Mouse (Mus musculus) kidney, embryonic 16.5 days (tissue): ENCODE measurements around the gene Prl7a1. TPM values are rescaled to one million over a fixed set of nuclear protein-coding genes. Genes with fewer than 3 reads are reported as not detected.

Experiments used
- ATAC-seq: fragments of 200-750 bp; cut with Nextera tagmentation; 2 replicates; pipeline ENCODE4 v1.8.0; 2017; ENCODE audit warnings: moderate TSS enrichment; ENCODE audit not compliant: low FRiP score, low TSS enrichment
- H3K27ac ChIP-seq: fragments of 300-500 bp; sonication (generic); 2 replicates; pipeline ENCODE4 v1.5.1; 2014; ENCODE audit warnings: low read length
- H3K27me3 ChIP-seq: fragments of 300-500 bp; sonication (generic); 2 replicates; pipeline ENCODE4 v1.6.1; 2014; ENCODE audit warnings: low read length, control low read depth, mixed read lengths; ENCODE audit not compliant: insufficient read depth
- H3K36me3 ChIP-seq: fragments of 300-500 bp; sonication (generic); 2 replicates; pipeline ENCODE4 v1.6.1; 2014; ENCODE audit warnings: low read length, control low read depth, mixed read lengths; ENCODE audit not compliant: insufficient read depth
- H3K4me1 ChIP-seq: fragments of 300-500 bp; sonication (generic); 2 replicates; pipeline ENCODE4 v1.6.1; 2014; ENCODE audit warnings: low read length, control low read depth, mixed read lengths; ENCODE audit not compliant: insufficient read depth
- H3K4me2 ChIP-seq: fragments of 300-500 bp; sonication (generic); replicated peaks from 2 replicates; pipeline ENCODE4 v1.6.1; 2014; ENCODE audit warnings: low read depth, low read length
- H3K4me3 ChIP-seq: fragments of 300-500 bp; sonication (generic); 2 replicates; pipeline ENCODE4 v1.5.1; 2014; ENCODE audit warnings: mild to moderate bottlenecking, low read length
- H3K9ac ChIP-seq: fragments of 300-500 bp; sonication (generic); replicated peaks from 2 replicates; pipeline ENCODE4 v1.6.1; 2014; ENCODE audit warnings: low read length
- H3K9me3 ChIP-seq: fragments of 300-500 bp; sonication (generic); 2 replicates; pipeline ENCODE4 v1.6.1; 2016; ENCODE audit warnings: low read length, control low read depth
- WGBS: fragments of 180-500 bp; shearing (Covaris S2); extraction: QIAGEN DNeasy Blood & Tissue Kit; methylation state at CpG from one replicate; pipeline ENCODE4 v1.1.7; 2014; 5-methylcytosine and 5-hydroxymethylcytosine counted together
- polyA plus RNA-seq: library from polyadenylated mRNA; unstranded; fragments of >200 nt; fragmentation: Nextera tagmentation; extraction: Ambion mirVana; gene quantifications from 2 replicates; pipeline ENCODE4 v1.2.1, GENCODE M21; 2015

Gene Prl7a1
- polyA plus RNA-seq: not detected in 2 replicates

DNA sequence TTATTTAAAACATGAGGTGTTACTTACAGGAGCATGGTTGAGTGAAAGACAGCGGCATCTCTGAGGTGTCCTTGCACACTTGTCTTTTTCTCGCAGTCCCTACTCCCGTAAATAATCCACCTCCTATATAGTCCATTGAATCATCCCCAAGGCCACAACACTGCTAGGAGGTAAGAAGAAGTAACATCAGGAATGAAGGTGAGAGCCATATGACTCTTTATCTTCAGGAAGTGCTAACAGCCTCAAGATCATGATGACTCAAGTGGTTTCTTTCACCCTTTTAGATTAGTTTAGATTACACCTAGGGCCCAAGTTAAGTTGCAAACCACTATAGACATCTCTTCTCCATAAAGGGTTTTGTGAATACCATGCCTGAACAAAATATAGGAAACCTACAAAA, at the start of gene Prl7a1:
Prl7a1 (minus strand) TSS at position 101 of the 400 bp plus-strand sequence.
- no peaks in the 10 kb centered on the region for H3K36me3 ChIP-seq
- no peak within 1 kb of the TSS for H3K4me3 ChIP-seq
- H3K27me3 ChIP-seq: no peaks in the 10 kb centered on the region
- 97% methylated on average over 3 of the region's 3 CpGs for WGBS
- no peak within 1 kb of the TSS for H3K27ac ChIP-seq
- ATAC-seq: no peak
- H3K9ac ChIP-seq: no peak within 1 kb of the TSS
- no peaks in the 10 kb centered on the region for H3K9me3 ChIP-seq
- H3K4me1 ChIP-seq: no peaks in the 10 kb centered on the region
- H3K4me2 ChIP-seq: no peak within 1 kb of the TSS

DNA sequence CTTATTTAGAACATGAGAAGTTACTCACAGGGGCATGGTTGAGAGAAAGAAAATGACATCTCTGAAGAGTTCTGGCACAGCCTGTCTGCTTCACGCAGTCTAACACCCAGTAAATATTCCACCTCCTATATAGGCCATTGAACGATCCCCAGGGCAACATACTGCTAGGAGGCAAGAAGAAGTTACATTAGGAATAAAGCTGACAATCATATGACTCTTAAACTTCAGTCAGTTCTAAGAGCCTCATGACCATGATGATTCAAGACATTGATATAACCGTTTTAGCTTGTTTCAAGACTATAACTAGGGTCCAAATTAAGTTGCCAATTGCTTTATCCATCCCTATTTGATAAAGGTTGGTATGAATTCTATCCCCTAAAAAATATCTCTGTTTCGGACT, 25.6 kb upstream of the Prl7a1 start, which contains the start of gene Prl7a2:
Prl7a2 (minus strand) TSS at position 101 of the 400 bp plus-strand sequence.
- Histone ChIP-seq H3K27me3 (no peaks in the 10 kb centered on the region), H3K9ac (no peak within 1 kb of the TSS), H3K4me1 (no peaks in the 10 kb centered on the region), H3K9me3 (no peaks in the 10 kb centered on the region), H3K4me2 (no peak within 1 kb of the TSS), H3K36me3 (no peaks in the 10 kb centered on the region), H3K27ac (no peak within 1 kb of the TSS), H3K4me3 (no peak within 1 kb of the TSS)
- WGBS: 88% methylated on average over 4 of the region's 4 CpGs
- no peak for ATAC-seq

DNA sequence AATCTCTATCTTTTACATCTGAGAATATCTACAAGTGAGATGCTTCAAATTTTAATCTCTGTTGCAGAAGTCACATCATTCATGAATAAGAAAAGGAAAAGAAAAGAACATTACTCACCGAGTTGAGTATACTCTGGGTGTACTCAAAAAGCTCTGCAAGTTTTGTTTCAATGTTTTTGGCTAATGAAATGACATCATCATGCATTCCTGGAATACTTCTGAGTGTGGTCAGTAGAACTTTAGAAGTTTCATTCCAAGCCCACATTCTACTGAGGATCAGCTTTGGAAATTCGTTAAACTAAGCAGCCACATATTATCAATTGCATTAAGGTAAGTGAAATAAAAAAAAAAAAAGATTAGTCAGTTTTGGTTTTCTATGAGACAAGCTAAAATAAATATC, 18.5 kb upstream of the Prl7a1 start:
- Histone ChIP-seq H3K9me3 (no peaks in the 10 kb centered on the region), H3K27ac (no peak overlapping the region), H3K4me3 (no peak overlapping the region), H3K9ac (no peak overlapping the region), H3K4me1 (no peaks in the 10 kb centered on the region), H3K4me2 (no peak overlapping the region), H3K36me3 (no peaks in the 10 kb centered on the region), H3K27me3 (no peaks in the 10 kb centered on the region)
- WGBS: 83% methylated on average over 2 of the region's 2 CpGs
- ATAC-seq: no peak

DNA sequence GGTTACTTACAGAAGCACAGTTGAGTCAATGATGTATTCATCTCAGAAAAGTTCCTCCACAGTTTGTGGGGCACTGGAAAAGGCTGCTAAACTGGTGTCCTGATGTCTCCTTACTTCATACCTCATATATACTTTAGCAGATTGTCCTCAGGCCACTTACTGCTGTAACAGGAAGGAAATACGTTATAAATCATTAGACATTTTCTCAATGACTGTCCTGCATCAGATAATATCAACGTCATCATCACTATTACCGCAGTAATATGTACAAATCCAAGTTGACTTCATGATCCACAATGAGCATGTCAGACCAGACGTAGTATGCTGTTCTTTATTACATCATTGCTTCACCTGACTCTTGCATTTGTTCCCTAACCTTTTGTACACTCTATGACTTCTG, 31.8 kb downstream of the Prl7a1 start, which contains the start of gene Prl7b1:
Prl7b1 (minus strand) TSS at position 101 of the 400 bp plus-strand sequence.
- no peak within 1 kb of the TSS for H3K9ac ChIP-seq
- ATAC-seq: no peak
- H3K4me2 ChIP-seq: no peak within 1 kb of the TSS
- no peaks in the 10 kb centered on the region for H3K27me3 ChIP-seq
- no peaks in the 10 kb centered on the region for H3K4me1 ChIP-seq
- H3K4me3 ChIP-seq: no peak within 1 kb of the TSS
- H3K27ac ChIP-seq: no peak within 1 kb of the TSS
- 68% methylated on average over 4 of the region's 4 CpGs for WGBS
- no peaks in the 10 kb centered on the region for H3K9me3 ChIP-seq
- no peaks in the 10 kb centered on the region for H3K36me3 ChIP-seq

Other genes with a start within 250 kb of the Prl7a1 start
- gene Prl8a6, start 203.8 kb downstream of the Prl7a1 start, polyA plus RNA-seq: not detected in 2 replicates
- gene Prl8a8, start 129.3 kb downstream of the Prl7a1 start, polyA plus RNA-seq: not detected in 2 replicates
- gene Prl8a9, start 77.9 kb downstream of the Prl7a1 start, polyA plus RNA-seq: not detected in 2 replicates
- gene Prl8a1, start 60.3 kb downstream of the Prl7a1 start, polyA plus RNA-seq: not detected in 2 replicates
- gene Prl7b1, start 31.9 kb downstream of the Prl7a1 start, polyA plus RNA-seq: not detected in 2 replicates
- gene Prl7a2, start 25.5 kb upstream of the Prl7a1 start, polyA plus RNA-seq: not detected in 2 replicates
- not detected in 2 replicates for gene Prl7d1, start 74.2 kb upstream of the Prl7a1 start, polyA plus RNA-seq
- not detected in 2 replicates for gene Prl7c1, start 138.3 kb upstream of the Prl7a1 start, polyA plus RNA-seq
- not detected in 2 replicates for gene Prl2a1, start 159.2 kb upstream of the Prl7a1 start, polyA plus RNA-seq
- not detected in 2 replicates for gene Prl2c1, start 206.8 kb upstream of the Prl7a1 start, polyA plus RNA-seq